Mouse (Mus musculus): ENCODE measurements around the gene Slc6a11.

DNA sequence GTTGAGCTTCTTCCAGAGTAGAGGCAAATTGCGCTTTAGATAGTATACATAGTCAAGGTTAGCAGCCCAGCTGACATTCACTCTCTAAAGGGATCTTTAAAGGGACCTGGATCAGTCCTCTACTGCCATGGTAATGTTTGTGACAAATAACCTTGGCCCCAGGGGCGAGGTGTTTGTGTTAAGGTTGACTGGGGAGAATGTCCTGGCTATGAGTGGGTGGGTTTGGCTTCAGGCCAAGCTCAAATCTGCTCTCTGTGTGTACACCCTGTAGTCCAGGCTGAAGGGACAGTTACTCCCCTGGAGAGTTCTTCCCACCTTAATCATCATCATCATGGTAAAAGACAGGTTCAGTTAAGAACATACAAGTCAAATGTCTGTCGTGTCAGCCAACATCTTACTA, 97.2 kb downstream of the Slc6a11 start:
- TF ChIP-seq CTCF (IDR thresholded peaks at IDR 0.05; ENCODE audit: borderline replicate concordance, insufficient read depth, low read length), result no peak
- no peak for TF ChIP-seq POLR2A (IDR thresholded peaks at IDR 0.05; ENCODE audit: low read depth, low read length)

Measured in embryonic fibroblast, embryonic 13.5 days (primary cell).